Mouse (Mus musculus) heart, adult 2 months (tissue): ENCODE data around the gene Hspa4.

Experiments
- CTCF ChIP-seq: fragments of 200-600 bp; IDR thresholded peaks from 2 replicates; pipeline ENCODE4 v1.8.1; 2022; ENCODE audit warnings: antibody characterized with exemption, mild to moderate bottlenecking, moderate library complexity
- EP300 ChIP-seq: fragments of 200-500 bp; IDR thresholded peaks from 2 replicates; pipeline ENCODE4 v1.6.1; 2011; ENCODE audit warnings: low read depth, low read length, control low read depth; ENCODE audit not compliant: insufficient read depth
- POLR2A ChIP-seq: fragments of 200-500 bp; IDR thresholded peaks from 2 replicates; pipeline ENCODE4 v1.6.1; 2011; ENCODE audit warnings: mild to moderate bottlenecking, low read depth, low read length, control low read depth; ENCODE audit not compliant: insufficient read depth

DNA sequence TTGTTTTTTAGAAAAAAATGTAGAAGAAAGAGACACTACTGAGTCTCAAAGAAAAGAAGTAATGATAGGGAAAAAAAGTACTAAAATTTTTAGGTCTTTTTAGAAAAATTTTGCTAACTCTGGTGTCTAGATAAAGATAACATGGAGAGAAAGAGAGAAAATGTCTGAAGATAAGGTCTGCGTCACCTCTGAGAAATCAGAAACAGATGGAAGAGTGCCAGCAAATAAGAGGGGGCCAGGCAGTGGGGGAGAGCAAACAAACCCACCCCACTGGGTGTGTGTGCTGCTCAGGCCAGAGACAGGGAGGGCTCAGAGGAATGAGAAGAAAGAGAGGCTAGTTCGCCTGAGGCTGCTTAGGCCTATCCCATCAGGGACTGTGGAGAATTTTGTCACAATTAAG lies 45.5 kb upstream of the Hspa4 start:
- TF ChIP-seq POLR2A (no peak), CTCF (no peak), EP300 (no peak)
